Mouse (Mus musculus): ENCODE measurements at regions not wholly inside any gene's neighbourhood (a gene's known extent, or its start where the extent isn't known, plus 50 kb on each side); places are given as distances from the start of the nearest gene placed in this dataset.

- H3K27ac ChIP-seq, result no peak overlapping the region
- no peak for DNase-seq (ENCODE audit: low spot score in 2 of 2)
- no peak for TF ChIP-seq CTCF (conservative IDR thresholded peaks at IDR 0.05)
- H3K4me3 ChIP-seq, result no peak overlapping the region
These were observed 86.2 kb upstream of the Lhx1 start for GRCm38 (mm10) chr11:84611625-84611879.

- no peak overlapping the region for H3K27ac ChIP-seq
- no peak for TF ChIP-seq CTCF (conservative IDR thresholded peaks at IDR 0.05)
- no peak for DNase-seq (ENCODE audit: low spot score in 2 of 2)
- no peak overlapping the region for H3K4me3 ChIP-seq
These were observed 85.7 kb upstream of the Lhx1 start for GRCm38 (mm10) chr11:84610774-84611624.

- TF ChIP-seq CTCF (conservative IDR thresholded peaks at IDR 0.05), result no peak
- DNase-seq (ENCODE audit: low spot score in 2 of 2), result no peak
- Histone ChIP-seq H3K4me3 (no peak overlapping the region), H3K27ac (no peak overlapping the region)
These were observed 79.4 kb upstream of the Lhx1 start for GRCm38 (mm10) chr11:84604781-84605180.

DNA sequence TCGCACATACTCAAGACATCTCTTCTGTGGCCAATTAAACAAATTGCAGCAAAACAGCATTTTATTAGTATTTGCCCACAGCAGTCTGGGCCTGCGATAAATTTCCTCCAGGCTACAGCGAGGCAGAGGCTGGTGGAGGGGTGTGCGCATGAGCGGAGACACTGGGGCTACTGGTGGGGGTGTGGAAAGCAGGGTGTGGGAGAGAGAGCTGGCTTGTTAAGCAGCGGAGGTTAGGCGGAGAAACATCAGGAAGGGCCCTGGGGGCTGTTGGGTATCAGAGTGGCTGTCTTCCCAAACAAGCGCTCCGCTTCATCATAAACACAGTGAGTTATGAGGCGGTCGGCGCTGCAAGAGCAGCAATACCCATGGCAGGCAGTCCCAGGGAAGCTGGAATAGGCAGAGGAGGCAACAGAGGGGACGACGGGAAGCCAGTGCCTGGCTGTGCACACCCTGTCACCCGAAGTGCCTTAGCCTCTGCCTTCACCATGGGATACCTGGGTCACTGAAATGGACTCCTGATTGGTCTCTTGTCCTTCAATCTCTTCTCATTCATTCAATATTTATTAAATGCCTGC, 74.0 kb upstream of the Lhx1 start:
- H3K27ac ChIP-seq, result no peak overlapping the region
- peak in 1 of 2 experiments; percentile 5 for DNase-seq (ENCODE audit: low spot score in 2 of 2)
- H3K4me3 ChIP-seq, result no peak overlapping the region
- no peak for TF ChIP-seq CTCF (conservative IDR thresholded peaks at IDR 0.05)

- Histone ChIP-seq H3K27ac (no peak overlapping the region), H3K4me3 (no peak overlapping the region)
- TF ChIP-seq CTCF (conservative IDR thresholded peaks at IDR 0.05), result no peak
- DNase-seq (ENCODE audit: low spot score in 2 of 2), result no peak
These were observed 72.4 kb upstream of the Lhx1 start for GRCm38 (mm10) chr11:84597572-84598295.

DNA sequence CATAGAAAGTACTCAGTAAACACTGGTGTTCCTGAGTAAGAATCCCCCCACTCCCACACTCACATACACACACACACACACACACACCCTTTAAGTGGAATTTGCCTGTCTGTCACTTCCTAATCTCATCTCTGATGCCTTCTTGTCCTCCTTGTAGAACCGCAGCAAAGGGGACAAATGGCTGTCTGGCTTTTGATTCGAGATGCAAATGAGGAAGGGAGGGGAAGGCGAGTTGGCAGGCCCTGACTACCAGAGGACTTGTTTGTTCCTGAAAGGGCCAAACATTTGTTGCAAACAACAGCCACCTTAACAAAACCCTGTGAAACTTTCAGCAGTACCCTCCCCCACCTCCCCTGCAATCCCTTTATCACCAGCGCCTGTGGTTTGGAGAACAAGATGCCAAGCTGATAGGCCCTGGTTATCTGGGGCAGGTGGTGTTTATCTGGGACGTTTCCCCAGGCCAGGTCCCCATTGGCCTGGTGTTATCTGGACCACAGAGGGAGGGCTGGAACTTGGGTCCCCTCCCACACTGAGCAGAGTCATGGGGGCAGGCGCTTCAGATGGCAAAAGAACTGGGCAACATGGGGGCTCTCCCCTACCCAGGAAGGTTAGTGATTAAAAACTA, 67.5 kb upstream of the Lhx1 start:
- no peak overlapping the region for H3K27ac ChIP-seq
- no peak for DNase-seq (ENCODE audit: low spot score in 2 of 2)
- H3K4me3 ChIP-seq, result no peak overlapping the region
- TF ChIP-seq CTCF (conservative IDR thresholded peaks at IDR 0.05), result no peak

DNA sequence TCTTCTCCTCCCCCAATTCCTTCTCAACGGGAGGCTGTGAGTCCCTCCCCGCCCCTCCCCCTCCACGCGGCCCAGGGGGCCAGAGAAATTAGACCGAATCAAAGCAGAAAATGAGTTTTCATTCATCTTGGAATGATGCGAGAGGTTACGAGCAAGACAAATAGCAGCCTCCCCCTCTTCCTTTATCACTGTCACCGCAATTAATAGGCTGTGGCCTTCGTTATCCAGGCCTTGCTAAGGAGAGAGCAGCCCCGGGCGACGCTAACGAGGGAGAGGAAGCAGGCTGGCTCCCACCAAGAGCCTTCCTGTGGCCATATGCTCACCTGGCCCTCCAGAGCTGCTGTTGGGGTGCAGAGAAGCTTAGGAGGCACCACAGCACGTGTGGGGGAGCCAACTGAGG, 61.8 kb upstream of the Lhx1 start:
- no peak for TF ChIP-seq CTCF (conservative IDR thresholded peaks at IDR 0.05)
- no peak overlapping the region for H3K4me3 ChIP-seq
- no peak overlapping the region for H3K27ac ChIP-seq
- no peak for DNase-seq (ENCODE audit: low spot score in 2 of 2)

GRCm38 (mm10) chr11:84585626-84586025, 60.3 kb upstream of the Lhx1 start:
- no peak overlapping the region for H3K27ac ChIP-seq

DNA sequence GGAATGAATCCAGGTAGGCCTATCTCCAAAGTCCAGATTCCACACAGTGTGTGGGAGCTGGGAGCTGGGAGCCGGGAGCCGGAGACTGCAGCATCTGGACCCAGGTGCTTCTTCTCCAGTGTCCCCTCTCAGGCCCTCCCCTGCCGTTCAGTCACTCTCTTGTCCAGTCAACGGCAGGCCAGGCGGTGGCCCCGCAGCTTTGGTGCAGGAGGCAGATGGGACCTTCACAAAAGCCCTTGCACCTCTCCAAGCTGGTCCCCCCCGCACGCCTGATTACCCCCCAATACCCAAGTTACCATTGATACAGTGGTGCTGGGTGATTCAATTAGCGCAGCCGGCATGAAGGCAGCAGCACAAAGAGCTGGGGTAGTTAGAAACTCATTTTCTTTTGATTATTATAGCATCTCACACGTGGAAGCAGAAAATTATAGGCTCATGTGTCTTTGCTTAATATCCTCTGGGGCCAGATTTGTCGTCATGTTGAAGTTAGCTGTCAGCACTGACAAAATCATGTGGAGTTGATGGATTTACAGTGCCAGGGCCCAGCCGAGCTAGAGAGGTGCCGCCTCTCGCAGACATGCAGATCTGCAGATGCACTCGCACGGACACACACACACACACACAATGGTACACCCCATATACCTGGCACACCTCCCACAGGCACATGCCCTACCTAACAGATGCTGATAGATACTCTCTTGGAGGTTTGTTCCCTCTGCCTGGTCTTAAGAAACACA, 53.6 kb upstream of the Lhx1 start:
- TF ChIP-seq CTCF (conservative IDR thresholded peaks at IDR 0.05), result no peak
- DNase-seq (ENCODE audit: low spot score in 2 of 2), result no peak
- Histone ChIP-seq H3K4me3 (no peak overlapping the region), H3K27ac (no peak overlapping the region)

More at GRCm38 (mm10) chr11:84585626-84586025, 60.3 kb upstream of the Lhx1 start:
- DNase-seq (ENCODE audit: low spot score in 2 of 2), result no peak
- no peak overlapping the region for H3K4me3 ChIP-seq
- TF ChIP-seq CTCF (conservative IDR thresholded peaks at IDR 0.05), result no peak

All from layer of hippocampus, adult 2 months (tissue).